Mouse (Mus musculus): ENCODE results near the gene Itsn1.

Itsn1 gene

GRCm38 (mm10) chr16:91768586-91768985, 39.5 kb downstream of the Itsn1 start:
- WGBS, result 93% methylated on average over 6 of the region's 6 CpGs

GRCm38 (mm10) chr16:91769911-91770310, 40.8 kb downstream of the Itsn1 start:
- 58% methylated on average over 5 of the region's 5 CpGs for WGBS

GRCm38 (mm10) chr16:91770662-91771061, 41.6 kb downstream of the Itsn1 start:
- 60% methylated on average over 5 of the region's 5 CpGs for WGBS

GRCm38 (mm10) chr16:91771334-91771733, 42.3 kb downstream of the Itsn1 start:
- 86% methylated on average over 6 of the region's 6 CpGs for WGBS

- 93% methylated on average over 7 of the region's 7 CpGs for WGBS
Measured at GRCm38 (mm10) chr16:91772586-91772985, 43.5 kb downstream of the Itsn1 start.

GRCm38 (mm10) chr16:91779576-91779975, 50.5 kb downstream of the Itsn1 start:
- WGBS, result 70% methylated on average over 10 of the region's 10 CpGs

GRCm38 (mm10) chr16:91780151-91780550, 51.1 kb downstream of the Itsn1 start:
- WGBS, result 89% methylated on average over 7 of the region's 7 CpGs

GRCm38 (mm10) chr16:91780826-91781225, 51.7 kb downstream of the Itsn1 start:
- 85% methylated on average over 3 of the region's 3 CpGs for WGBS

- WGBS, result 75% methylated on average over 7 of the region's 7 CpGs
Measured at GRCm38 (mm10) chr16:91783191-91783590, 54.1 kb downstream of the Itsn1 start.

- WGBS, result 91% methylated on average over 6 of the region's 6 CpGs
Measured at GRCm38 (mm10) chr16:91784298-91784697, 55.2 kb downstream of the Itsn1 start.

GRCm38 (mm10) chr16:91786425-91786824, 57.3 kb downstream of the Itsn1 start:
- WGBS, result 33% methylated on average over 10 of the region's 10 CpGs

- 69% methylated on average over 6 of the region's 6 CpGs for WGBS
Measured at GRCm38 (mm10) chr16:91789728-91790127, 60.6 kb downstream of the Itsn1 start.

- 76% methylated on average over 8 of the region's 8 CpGs for WGBS
Measured at GRCm38 (mm10) chr16:91792477-91793196, 63.6 kb downstream of the Itsn1 start.

- 81% methylated on average over 13 of the region's 13 CpGs for WGBS
Measured at GRCm38 (mm10) chr16:91793507-91794278, 64.6 kb downstream of the Itsn1 start.

- 87% methylated on average over 7 of the region's 7 CpGs for WGBS
Measured at GRCm38 (mm10) chr16:91794306-91794705, 65.2 kb downstream of the Itsn1 start.

- WGBS, result 98% methylated on average over 2 of the region's 2 CpGs
Measured at GRCm38 (mm10) chr16:91795044-91795443, 66.0 kb downstream of the Itsn1 start.

- WGBS, result 96% methylated on average over 9 of the region's 9 CpGs
Measured at GRCm38 (mm10) chr16:91795606-91796005, 66.5 kb downstream of the Itsn1 start.

GRCm38 (mm10) chr16:91801426-91801825, 72.3 kb downstream of the Itsn1 start:
- 82% methylated on average over 13 of the region's 13 CpGs for WGBS

GRCm38 (mm10) chr16:91802461-91803062, 73.5 kb downstream of the Itsn1 start:
- WGBS, result 68% methylated on average over 5 of the region's 5 CpGs

GRCm38 (mm10) chr16:91804418-91804817, 75.3 kb downstream of the Itsn1 start:
- WGBS, result 91% methylated on average over 8 of the region's 8 CpGs

GRCm38 (mm10) chr16:91804831-91805230, 75.8 kb downstream of the Itsn1 start:
- 55% methylated on average over 5 of the region's 5 CpGs for WGBS

- 83% methylated on average over 7 of the region's 7 CpGs for WGBS
Measured at GRCm38 (mm10) chr16:91810235-91810634, 81.2 kb downstream of the Itsn1 start.

GRCm38 (mm10) chr16:91811339-91811738, 82.3 kb downstream of the Itsn1 start:
- WGBS, result 98% methylated on average over 7 of the region's 7 CpGs

Measured in cerebral cortex, adult 2 months (tissue).